Mouse (Mus musculus) intestine, embryonic 14.5 days (tissue): ENCODE measurements at regions not wholly inside any gene's neighbourhood (a gene's known extent, or its start where the extent isn't known, plus 50 kb on each side); places are given as distances from the start of the nearest gene placed in this dataset.
A peak's percentile ranks its signal among the peaks of the same experiment; 100 is the strongest.

Source experiments
- ATAC-seq: fragments of 200-750 bp; cut with Nextera tagmentation; replicated peaks from 2 replicates; pipeline ENCODE4 v1.8.0; 2017; ENCODE audit warnings: low read depth, moderate number of reproducible peaks, moderate TSS enrichment, moderate library complexity; ENCODE audit not compliant: low FRiP score, low TSS enrichment
- DNase-seq: peaks from one replicate; pipeline ENCODE4 v3.0.0-alpha.2; 2018; ENCODE audit warnings: low spot score
- H3K27ac ChIP-seq: fragments of 300-500 bp; sonication (generic); 2 replicates; pipeline ENCODE4 v1.5.1; 2014; ENCODE audit warnings: low read depth, mild to moderate bottlenecking, control low read depth
- H3K27me3 ChIP-seq: fragments of 300-500 bp; sonication (generic); replicated peaks from 2 replicates; pipeline ENCODE4 v1.6.1; 2014; ENCODE audit warnings: low read length, control low read depth; ENCODE audit not compliant: control insufficient read depth, insufficient read depth
- H3K36me3 ChIP-seq: fragments of 300-500 bp; sonication (generic); 2 replicates; pipeline ENCODE4 v1.6.1; 2014; ENCODE audit warnings: low read length, control low read depth; ENCODE audit not compliant: control insufficient read depth, insufficient read depth
- H3K4me1 ChIP-seq: fragments of 300-500 bp; sonication (generic); replicated peaks from 2 replicates; pipeline ENCODE4 v1.6.1; 2014; ENCODE audit warnings: low read length, control low read depth, mixed read lengths; ENCODE audit not compliant: control insufficient read depth, insufficient read depth
- H3K4me2 ChIP-seq: fragments of 300-500 bp; sonication (generic); 2 replicates; pipeline ENCODE4 v1.6.1; 2014; ENCODE audit warnings: low read length
- H3K4me3 ChIP-seq: fragments of 300-500 bp; sonication (generic); 2 replicates; pipeline ENCODE4 v1.5.1; 2014; ENCODE audit warnings: low read depth, low read length, control low read depth, mixed read lengths
- H3K9ac ChIP-seq: fragments of 300-500 bp; sonication (generic); 2 replicates; pipeline ENCODE4 v1.6.1; 2014; ENCODE audit warnings: mild to moderate bottlenecking, low read length
- H3K9me3 ChIP-seq: fragments of 300-500 bp; sonication (generic); 2 replicates; pipeline ENCODE4 v1.6.1; 2016; ENCODE audit warnings: low read length, control low read depth; ENCODE audit not compliant: control insufficient read depth
- WGBS: fragments of 180-500 bp; shearing (Covaris S2); extraction: QIAGEN DNeasy Blood & Tissue Kit; methylation state at CpG from one replicate; pipeline ENCODE4 v1.1.7; 2014; 5-methylcytosine and 5-hydroxymethylcytosine counted together

GRCm38 (mm10) chr6:81765831-81766230 is 157.6 kb upstream of the Gcfc2 start:
- WGBS, result 86% methylated on average over 7 of the region's 7 CpGs
- H3K27ac ChIP-seq, result no peak overlapping the region
- ATAC-seq, result no peak

GRCm38 (mm10) chr6:81766800-81767199 is 156.7 kb upstream of the Gcfc2 start:
- H3K9ac ChIP-seq, result no peak overlapping the region
- H3K9me3 ChIP-seq, result no peaks in the 10 kb centered on the region
- H3K4me2 ChIP-seq, result no peak overlapping the region
- no peaks in the 10 kb centered on the region for H3K27me3 ChIP-seq
- ATAC-seq, result no peak
- DNase-seq, result no peak
- no peaks in the 10 kb centered on the region for H3K36me3 ChIP-seq
- no peak overlapping the region for H3K4me3 ChIP-seq
- no peaks in the 10 kb centered on the region; the same call in 1 of the 2 replicates for H3K4me1 ChIP-seq
- 88% methylated on average over 4 of the region's 4 CpGs for WGBS
- H3K27ac ChIP-seq, result no peak overlapping the region

More at GRCm38 (mm10) chr6:81765831-81766230, 157.6 kb upstream of the Gcfc2 start:
- H3K36me3 ChIP-seq, result no peaks in the 10 kb centered on the region
- no peaks in the 10 kb centered on the region for H3K9me3 ChIP-seq
- H3K27me3 ChIP-seq, result no peaks in the 10 kb centered on the region
- H3K9ac ChIP-seq, result no peak overlapping the region
- H3K4me1 ChIP-seq, result no peaks in the 10 kb centered on the region; the same call in 1 of the 2 replicates
- no peak overlapping the region for H3K4me3 ChIP-seq
- DNase-seq, result no peak
- H3K4me2 ChIP-seq, result no peak overlapping the region

- Histone ChIP-seq H3K4me1 (no peaks in the 10 kb centered on the region; the same call in 1 of the 2 replicates), H3K27ac (no peak overlapping the region), H3K4me3 (no peak overlapping the region), H3K9ac (no peak overlapping the region), H3K9me3 (no peaks in the 10 kb centered on the region), H3K36me3 (no peaks in the 10 kb centered on the region), H3K27me3 (no peaks in the 10 kb centered on the region), H3K4me2 (no peak overlapping the region)
- no peak for ATAC-seq
- peak; percentile 48 for DNase-seq
- WGBS, result 45% methylated on average over 5 of the region's 5 CpGs
Observed at GRCm38 (mm10) chr6:81768669-81769537, 154.6 kb upstream of the Gcfc2 start.

- no peaks in the 10 kb centered on the region for H3K36me3 ChIP-seq
- no peak for ATAC-seq
- no peak for DNase-seq
- H3K27me3 ChIP-seq, result no peaks in the 10 kb centered on the region
- no peak overlapping the region for H3K9ac ChIP-seq
- H3K4me3 ChIP-seq, result no peak overlapping the region
- WGBS, result 88% methylated on average over 3 of the region's 3 CpGs
- no peaks in the 10 kb centered on the region; the same call in 1 of the 2 replicates for H3K4me1 ChIP-seq
- H3K4me2 ChIP-seq, result no peak overlapping the region
- no peak overlapping the region for H3K27ac ChIP-seq
- H3K9me3 ChIP-seq, result no peaks in the 10 kb centered on the region
Observed at GRCm38 (mm10) chr6:81770301-81770700, 153.2 kb upstream of the Gcfc2 start.

- no peaks in the 10 kb centered on the region for H3K27me3 ChIP-seq
Observed at GRCm38 (mm10) chr6:81771862-81772261, 151.6 kb upstream of the Gcfc2 start.

GRCm38 (mm10) chr6:81782131-81782530 is 141.3 kb upstream of the Gcfc2 start:
- no peak overlapping the region for H3K27ac ChIP-seq
- no peak overlapping the region for H3K4me2 ChIP-seq
- no peak overlapping the region for H3K4me3 ChIP-seq
- ATAC-seq (no peak), DNase-seq (no peak)
- no peaks in the 10 kb centered on the region for H3K27me3 ChIP-seq
- WGBS, result 93% methylated on average over 5 of the region's 5 CpGs
- H3K4me1 ChIP-seq, result no peaks in the 10 kb centered on the region
- H3K9me3 ChIP-seq, result no peaks in the 10 kb centered on the region
- H3K36me3 ChIP-seq, result no peaks in the 10 kb centered on the region
- no peak overlapping the region for H3K9ac ChIP-seq

More at GRCm38 (mm10) chr6:81771862-81772261, 151.6 kb upstream of the Gcfc2 start:
- no peak overlapping the region for H3K4me3 ChIP-seq
- H3K9ac ChIP-seq, result no peak overlapping the region
- ATAC-seq (no peak), DNase-seq (no peak)
- H3K9me3 ChIP-seq, result no peaks in the 10 kb centered on the region
- H3K4me2 ChIP-seq, result no peak overlapping the region
- H3K36me3 ChIP-seq, result no peaks in the 10 kb centered on the region
- H3K27ac ChIP-seq, result no peak overlapping the region
- H3K4me1 ChIP-seq, result no peaks in the 10 kb centered on the region; the same call in 1 of the 2 replicates

- Histone ChIP-seq H3K36me3 (no peaks in the 10 kb centered on the region), H3K9ac (no peak overlapping the region), H3K4me2 (no peak overlapping the region), H3K27ac (no peak overlapping the region), H3K9me3 (no peaks in the 10 kb centered on the region), H3K4me3 (no peak overlapping the region), H3K27me3 (no peaks in the 10 kb centered on the region), H3K4me1 (no peaks in the 10 kb centered on the region)
- DNase-seq, result peak; percentile 45
- 83% methylated on average over 8 of the region's 8 CpGs for WGBS
- ATAC-seq, result no peak
Observed at GRCm38 (mm10) chr6:81782815-81783435, 140.5 kb upstream of the Gcfc2 start.

GRCm38 (mm10) chr6:81795281-81795680 is 128.2 kb upstream of the Gcfc2 start:
- Histone ChIP-seq H3K9ac (no peak overlapping the region), H3K4me1 (no peaks in the 10 kb centered on the region), H3K9me3 (no peaks in the 10 kb centered on the region), H3K27ac (no peak overlapping the region), H3K36me3 (no peaks in the 10 kb centered on the region), H3K4me3 (no peak overlapping the region), H3K27me3 (no peaks in the 10 kb centered on the region), H3K4me2 (no peak overlapping the region)
- 83% methylated on average over 6 of the region's 6 CpGs for WGBS
- ATAC-seq (no peak), DNase-seq (no peak)
